Mouse (Mus musculus): ENCODE data around the gene Tpmt.
A peak's percentile ranks its signal among the peaks of the same experiment; 100 is the strongest.

Gene Tpmt

DNA sequence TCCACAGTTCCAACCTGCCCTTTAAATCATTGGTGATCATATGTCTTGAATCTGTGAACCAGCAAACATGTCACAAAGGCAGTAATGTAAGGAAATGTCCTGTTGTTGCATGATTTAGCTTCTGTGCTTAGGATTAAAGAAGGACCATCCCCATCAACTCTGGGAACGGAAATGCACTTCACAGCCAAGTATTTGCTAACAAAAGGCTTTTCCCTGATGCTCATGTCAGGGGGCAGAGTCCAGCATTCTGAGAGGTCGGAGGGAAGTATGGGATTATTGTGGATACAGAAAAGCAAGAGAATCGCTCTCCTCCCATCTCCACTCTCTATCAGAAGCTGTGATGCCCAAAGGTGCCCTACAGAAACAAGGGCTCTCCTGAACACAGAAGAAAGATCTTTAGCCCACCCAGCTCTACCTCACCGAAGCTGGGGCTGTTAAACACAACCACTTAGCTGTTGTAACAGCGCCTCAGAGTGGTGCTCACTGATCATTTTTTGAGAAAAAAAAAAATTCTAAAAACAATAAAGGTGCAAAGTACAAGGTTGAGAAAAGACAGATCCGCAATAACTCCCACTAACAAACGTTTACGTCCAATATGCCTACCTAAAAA lies 2.4 kb downstream of the Tpmt start:
- no peak for DNase-seq (ENCODE audit: extremely low spot score, low spot score)

DNA sequence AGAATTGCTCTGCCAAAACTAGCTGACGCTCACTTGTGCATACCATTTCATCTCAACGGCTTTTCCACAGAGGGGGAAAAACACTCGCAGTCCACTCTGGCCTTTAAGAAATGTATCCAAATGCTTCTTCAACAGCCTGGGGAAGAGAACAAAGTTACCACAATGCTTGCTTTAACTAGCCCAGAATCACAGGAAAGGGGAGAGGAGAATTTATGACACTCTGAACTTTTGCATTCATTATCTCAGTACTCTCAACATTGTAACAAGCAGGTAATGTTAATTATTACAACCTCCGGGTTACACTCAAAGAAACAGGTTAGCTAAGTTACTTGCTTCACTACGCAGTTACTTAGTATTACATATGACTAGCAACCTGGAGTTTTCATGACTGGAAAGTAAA lies 4.5 kb downstream of the Tpmt start:
- DNase-seq (ENCODE audit: extremely low spot score, low spot score), result no peak

DNA sequence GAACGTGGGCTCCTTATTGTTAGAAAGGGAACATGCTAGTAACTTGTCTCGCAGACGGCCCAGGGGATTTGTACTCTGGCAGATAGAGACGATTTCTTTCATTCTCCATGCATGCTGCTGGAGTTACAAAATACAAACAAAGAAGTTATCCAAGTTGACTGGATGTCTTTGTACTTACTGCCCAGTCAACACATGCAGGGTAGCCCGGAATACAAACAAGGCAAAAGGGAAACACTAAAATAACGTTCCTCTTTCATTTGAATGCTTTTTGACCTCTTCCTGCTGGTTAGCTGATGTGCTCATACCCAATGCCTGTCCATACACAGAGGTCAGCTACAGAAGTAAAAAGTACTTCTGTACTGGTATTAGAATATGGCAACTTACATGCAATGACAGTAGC lies 6.6 kb downstream of the Tpmt start:
- DNase-seq (ENCODE audit: extremely low spot score, low spot score), result no peak

DNA sequence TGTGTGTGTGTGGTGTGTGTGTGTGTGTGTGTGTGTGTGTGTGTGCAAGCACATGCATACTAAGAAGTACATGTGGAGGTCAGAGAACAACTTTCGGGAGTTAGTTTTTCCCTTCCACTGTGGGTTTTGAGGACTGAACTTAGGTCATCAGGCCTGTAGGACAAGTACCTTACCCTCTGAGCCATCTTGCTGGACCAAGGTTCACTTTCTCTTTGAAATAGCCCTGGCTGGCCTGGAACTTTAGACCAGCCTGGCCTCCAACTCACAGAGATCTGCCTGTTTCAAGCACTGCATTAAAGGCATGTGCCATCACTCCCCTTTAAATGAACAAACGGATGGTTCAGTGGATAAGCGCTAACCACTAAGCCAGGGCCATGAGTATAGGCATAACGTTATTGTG lies 10.9 kb downstream of the Tpmt start:
- no peak for DNase-seq (ENCODE audit: extremely low spot score, low spot score)

DNA sequence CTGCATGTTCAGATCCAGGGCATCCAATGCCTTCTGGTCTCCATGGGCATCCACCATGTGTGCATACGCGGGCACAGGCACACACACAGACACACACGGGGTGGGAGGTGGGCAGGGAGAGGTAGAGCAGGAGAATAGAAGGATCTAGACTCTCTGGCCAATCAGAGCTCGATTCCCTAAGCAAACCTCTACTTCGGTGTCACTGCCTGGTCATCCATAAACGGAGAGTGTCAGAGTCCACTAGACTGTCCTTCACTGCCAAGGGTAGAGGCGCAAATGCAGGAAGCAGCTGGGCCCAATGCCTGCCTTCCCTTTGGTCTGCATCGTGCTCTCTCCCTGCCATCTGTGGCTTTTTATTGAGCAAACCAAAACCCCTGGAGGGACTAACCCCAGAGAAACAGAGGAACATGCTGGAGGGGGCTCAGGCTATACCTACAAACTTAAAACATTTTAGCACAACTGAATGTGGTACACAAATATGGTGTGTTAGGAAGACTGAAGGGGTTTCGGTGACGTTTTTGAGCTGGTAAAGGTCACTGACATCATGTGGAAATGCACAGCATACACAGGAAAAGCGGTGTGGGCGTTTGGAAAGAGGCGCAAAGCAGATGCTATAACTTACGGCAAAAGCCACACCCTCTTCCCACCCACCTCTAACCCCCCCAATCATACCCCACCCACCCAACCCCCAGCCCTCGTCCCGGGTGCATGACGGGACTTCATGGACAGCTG lies 14.0 kb downstream of the Tpmt start:
- DNase-seq (ENCODE audit: extremely low spot score, low spot score), result no peak

DNA sequence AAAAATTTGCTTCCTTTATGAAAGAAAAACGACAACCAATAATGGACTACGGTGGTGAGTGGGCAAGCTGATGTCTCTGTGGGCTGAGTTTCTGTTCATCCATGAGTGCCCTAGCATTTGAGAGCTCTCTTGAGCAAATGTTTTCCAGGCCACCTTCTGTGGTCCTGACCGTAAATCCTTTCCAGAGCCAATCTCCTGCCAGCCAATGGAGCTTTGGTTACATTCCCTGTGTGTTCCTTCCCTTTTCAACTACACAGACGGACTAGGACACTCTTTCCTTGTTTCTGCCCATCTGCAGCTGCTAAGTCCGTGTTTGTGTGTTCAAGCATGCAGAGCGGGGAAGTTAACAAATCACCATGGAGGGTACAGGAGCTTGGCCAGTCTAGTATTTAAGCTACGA lies 23.7 kb downstream of the Tpmt start:
- no peak for DNase-seq (ENCODE audit: extremely low spot score, low spot score)

DNA sequence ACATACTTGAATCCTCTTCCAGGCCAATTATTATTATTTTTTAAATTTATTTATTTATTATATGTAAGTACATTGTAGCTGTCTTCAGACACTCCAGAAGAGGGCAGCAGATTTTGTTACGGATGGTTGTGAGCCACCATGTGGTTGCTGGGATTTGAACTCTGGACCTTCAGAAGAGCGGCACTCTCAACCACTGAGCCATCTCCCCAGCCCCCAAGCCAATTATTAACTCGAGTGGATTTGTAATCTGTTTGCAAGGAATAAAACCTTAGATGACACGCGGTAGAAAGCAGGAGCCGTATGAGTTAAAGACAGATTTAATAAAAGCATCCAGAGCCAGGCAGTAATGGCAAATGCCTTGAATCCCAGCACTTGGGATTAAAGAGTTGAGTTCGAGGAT lies 24.8 kb downstream of the Tpmt start:
- DNase-seq (ENCODE audit: extremely low spot score, low spot score), result no peak

DNA sequence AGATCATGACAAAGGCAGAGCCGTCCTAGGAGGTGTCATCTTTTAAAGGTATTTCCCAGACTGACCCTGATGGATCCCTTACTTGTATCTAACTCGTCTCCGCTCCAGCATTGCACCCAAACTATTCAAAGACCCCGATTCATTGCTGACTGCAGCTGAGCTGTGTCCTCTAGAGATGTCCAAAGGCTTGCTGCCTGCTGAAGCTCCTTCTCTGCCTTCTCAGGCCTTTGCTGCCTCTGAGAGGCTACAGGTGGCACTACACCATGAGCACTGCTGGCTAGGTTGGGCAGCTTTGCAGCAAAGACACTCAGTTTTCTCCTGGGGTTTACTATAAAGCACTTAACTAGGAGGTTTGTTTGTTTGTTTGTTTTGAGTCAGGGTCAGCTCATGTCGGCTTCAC lies 27.3 kb downstream of the Tpmt start:
- peak; percentile 32 for DNase-seq (ENCODE audit: extremely low spot score, low spot score)

DNA sequence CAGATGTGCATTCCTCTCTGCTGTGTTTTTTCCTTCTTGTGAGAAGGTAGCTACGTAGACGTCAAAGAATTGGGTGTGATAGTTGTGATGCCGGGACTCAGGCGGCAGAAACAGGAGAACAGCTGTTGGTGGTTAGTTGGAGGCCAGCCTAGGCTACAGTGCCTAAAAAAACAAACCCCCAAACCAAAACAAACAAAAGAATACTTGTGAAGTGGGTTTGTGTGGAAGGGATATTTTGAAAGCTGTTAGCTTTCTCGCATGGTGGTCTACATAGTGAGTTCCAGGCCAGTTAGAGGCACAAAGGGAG lies 29.4 kb downstream of the Tpmt start:
- DNase-seq (ENCODE audit: extremely low spot score, low spot score), result no peak

DNA sequence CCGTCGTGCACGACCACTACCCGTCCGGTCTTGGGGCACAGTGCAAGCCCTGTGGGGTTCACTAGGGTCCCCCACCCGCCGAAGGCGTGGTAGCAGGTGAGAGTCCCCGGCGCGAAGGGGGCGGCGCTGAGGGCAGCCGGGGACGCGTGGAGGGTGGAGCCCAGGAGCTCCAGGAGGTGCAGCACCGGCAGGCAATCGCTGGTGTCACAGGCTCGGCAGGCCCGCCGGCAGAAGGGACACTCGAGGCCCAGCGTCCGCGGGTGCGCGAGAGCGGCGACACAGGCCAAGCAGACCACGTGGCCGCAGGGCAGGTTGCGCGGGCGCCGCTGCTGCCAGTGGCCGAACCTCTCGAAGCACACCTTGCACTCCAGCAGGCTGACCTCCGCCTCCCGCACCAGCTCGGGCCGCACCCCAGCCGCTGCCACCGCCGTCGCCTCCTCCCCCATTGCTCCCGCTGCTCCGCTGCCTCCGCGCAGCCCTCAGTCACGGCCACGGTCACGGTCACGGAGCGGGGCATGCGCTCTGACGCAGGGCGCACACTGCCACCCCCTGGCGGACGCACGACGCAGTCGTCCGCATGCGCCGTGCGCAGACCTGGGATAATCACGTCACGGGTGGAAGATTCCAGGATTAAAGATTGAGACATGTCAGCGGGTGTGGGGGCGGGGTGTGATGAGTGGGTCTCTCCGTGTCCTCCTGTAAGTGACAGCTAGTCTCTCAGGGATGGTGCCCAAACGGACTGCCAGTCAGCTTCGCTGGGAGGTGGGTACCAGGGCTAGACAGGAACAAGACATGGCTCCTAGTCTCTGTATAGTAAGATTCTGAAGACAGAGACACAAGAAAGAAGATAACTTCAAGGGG lies 30.0 kb downstream of the Tpmt start, which contains the start of gene Nhlrc1:
Gene Nhlrc1, minus strand, starts transcription at position 517 of the 861 bp plus-strand sequence.
- DNase-seq (ENCODE audit: extremely low spot score, low spot score), result peak; percentile 74

DNA sequence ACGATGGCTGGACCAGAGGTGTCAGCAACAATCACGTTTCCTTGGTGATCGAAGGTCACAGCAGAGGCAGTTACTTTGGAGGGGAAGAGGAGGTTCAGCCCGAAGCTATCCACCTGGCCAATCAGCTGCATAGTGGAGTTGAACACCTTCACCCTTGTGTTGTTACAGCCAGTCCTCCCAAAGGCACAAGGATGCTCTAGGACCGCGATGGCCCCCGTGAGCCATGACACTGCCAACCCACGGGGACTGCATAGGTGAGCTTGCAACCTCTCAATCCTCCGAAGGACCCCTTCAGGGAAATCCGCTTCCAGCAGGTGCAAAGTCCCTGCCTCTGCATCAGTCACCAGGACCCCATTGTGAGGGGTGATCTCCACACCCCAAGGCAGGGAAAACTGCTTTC lies 30.8 kb downstream of the Tpmt start:
- DNase-seq (ENCODE audit: extremely low spot score, low spot score), result peak; percentile 22

DNA sequence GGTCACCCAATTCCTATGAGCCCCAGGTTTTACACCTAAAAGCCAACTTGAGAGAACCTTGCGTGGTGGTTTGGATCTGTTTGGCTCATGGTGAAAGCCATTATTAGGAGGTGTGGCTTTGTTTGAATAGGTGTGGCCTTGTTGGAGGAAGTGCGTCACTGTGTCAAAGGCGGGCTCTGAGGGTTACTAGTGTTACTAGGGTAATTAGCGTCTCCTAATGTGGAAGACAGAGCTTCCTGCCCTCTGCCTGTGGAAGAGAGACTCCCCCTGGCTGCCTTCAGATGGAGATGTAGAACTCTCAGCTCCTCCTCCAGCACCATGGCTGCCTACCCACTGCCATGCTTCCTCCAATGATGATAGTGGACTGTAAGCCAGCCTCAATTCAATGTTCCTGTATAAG lies 42.9 kb downstream of the Tpmt start:
- DNase-seq (ENCODE audit: extremely low spot score, low spot score), result no peak

DNA sequence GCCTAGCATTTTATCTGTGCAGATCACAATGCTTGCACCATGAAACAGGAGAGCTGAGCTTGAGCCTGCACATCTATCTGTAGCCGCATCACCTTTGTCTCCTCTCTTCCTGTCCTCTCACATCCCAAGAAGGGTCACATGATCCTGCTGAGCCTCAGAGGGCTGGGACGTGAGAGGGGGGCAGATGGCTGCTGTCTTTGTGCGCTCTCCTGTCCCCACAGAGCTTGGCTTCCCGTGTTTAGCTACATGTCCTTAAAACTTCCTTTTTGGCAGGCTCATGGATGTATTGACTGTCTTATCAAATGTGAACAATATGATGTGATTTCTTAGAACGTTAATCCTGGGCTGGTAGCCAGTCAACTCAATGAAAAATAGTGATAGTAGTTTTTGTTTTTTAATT lies 45.0 kb downstream of the Tpmt start:
- DNase-seq (ENCODE audit: extremely low spot score, low spot score), result no peak

DNA sequence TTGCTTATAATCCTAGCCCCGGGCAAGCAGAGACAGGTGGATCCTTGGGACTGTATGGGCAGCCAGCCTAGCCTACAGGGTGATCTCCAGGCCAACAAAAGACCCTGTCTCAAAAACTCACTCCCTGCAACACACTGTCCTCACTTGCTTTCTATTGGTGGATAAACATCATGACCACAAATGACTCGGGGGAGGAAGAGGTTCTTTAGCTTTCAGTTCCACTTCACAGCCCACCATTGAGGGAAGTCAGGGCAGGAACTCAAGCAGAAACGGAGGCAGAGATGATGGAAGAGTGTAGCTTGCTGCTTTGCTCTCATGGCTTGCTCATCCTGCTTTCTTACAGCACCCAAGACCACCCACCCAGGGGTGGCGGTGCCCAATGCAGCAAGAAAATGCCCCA lies 47.2 kb downstream of the Tpmt start:
- no peak for DNase-seq (ENCODE audit: extremely low spot score, low spot score)

DNA sequence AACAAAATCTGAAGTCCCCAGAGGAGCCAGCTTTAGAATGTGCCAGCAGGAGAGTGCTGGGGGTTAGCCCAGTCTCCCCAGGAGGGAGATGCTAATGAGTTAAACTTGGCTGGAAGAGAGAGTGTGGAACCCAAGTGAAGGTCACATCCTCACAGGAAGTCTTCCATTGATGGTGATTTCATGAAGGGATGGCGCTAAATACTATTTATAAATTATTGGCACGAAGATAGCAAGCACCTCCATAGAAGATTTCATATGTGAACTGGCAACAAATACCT lies 51.3 kb downstream of the Tpmt start:
- DNase-seq (ENCODE audit: extremely low spot score, low spot score), result no peak

DNA sequence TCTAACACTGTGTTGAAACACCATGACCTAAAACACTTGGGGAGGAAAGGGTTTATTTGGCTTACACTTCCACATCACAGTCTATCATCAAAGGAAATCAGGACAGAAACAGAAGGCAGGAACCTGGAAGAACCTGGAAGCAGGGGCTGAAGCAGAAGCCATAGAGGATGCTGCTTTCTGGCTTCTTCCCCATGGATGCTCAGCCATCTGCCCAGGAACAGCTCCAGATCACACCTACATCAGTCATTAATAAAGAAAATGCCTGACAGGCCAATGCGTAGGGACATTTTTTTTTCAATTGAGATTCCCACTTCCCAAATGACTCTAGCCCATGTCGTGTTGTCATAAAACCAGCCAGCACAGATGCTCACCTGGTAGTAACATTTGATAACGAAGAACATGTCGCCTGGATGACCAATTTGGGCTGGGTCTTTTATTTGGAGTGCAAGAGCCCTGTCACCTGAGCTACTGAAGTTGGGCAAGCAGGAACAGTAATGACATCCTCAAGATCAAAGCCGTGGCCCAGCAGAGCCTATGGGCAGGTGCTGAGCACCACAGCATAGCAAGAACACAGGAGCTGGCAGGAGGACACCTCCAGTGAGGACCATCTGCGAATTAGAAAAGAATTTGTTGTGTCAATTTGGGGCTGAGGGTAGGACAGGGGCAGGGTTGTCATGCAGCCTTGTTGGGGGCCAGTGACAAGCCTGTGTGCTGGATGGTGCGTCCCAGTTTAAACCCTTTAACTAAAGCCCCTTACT lies 51.8 kb downstream of the Tpmt start:
- DNase-seq (ENCODE audit: extremely low spot score, low spot score), result no peak

DNA sequence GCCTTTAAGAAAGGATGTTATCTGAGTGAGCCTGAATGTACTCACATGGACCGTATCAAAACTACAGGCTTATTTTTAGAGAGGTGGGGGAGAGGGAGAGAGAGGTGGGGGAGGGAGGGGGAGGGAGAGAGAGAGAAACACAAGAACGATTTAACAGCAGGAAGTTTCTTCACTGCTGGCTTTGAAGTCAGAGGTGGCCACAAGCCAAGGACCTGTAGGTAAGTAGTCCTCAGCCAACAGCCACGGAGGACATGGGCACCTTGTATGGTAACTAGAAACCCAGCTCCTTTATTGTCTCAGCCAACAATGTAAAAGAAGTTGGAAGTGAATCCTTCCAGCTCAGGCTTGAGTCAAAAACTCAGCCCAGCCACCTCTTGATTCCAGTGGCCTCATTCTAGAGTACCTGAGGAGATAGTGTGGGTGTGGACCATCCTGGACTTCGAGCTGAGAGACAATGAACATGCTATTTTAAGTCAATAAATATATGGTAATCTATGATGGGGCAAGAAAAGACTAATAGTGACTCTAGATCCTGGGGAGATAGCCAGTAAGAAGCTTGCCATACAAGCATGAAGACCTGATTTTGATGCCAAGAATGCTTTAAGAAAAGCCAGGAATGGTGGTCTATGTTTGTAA lies 54.0 kb downstream of the Tpmt start:
- no peak for DNase-seq (ENCODE audit: extremely low spot score, low spot score)

DNA sequence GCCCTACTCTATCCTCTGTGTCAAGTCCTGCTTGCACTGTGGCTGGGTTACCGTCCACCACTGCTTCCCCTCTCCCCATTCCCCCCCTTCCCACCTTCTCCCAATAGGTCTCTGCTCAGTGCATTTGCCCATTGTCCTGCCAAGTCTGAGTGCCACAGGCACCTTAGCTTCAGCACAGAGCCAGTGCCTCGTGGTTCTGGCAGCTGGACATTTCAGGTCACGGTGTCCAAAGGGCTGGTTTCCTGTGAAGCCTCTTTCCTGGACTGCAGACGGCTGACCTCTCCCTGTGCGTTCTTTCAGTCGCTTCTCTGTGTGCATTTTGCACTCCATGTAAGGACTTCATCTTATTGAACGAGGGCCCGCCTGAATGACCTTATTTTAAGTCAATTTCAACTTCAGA lies 56.6 kb downstream of the Tpmt start:
- no peak for DNase-seq (ENCODE audit: extremely low spot score, low spot score)

DNA sequence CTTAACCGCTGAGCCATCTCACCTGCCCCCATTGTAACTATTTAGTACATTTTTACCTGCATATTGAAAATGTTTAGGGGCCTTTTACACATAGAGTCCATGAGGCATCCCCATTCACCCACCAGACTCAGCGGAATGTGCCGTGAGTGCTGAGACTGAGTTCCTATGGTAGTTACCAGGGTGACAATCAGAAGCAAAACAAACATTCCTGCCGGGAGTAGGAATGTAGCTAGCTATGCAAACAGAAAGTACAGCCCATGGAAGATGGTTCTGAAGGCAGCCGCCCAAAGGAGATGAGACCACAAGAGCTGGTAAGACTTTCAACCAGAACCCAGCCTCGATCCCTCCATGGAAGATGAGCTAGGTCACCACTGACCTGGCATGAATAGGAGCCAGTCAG lies 58.3 kb downstream of the Tpmt start:
- DNase-seq (ENCODE audit: extremely low spot score, low spot score), result no peak

DNA sequence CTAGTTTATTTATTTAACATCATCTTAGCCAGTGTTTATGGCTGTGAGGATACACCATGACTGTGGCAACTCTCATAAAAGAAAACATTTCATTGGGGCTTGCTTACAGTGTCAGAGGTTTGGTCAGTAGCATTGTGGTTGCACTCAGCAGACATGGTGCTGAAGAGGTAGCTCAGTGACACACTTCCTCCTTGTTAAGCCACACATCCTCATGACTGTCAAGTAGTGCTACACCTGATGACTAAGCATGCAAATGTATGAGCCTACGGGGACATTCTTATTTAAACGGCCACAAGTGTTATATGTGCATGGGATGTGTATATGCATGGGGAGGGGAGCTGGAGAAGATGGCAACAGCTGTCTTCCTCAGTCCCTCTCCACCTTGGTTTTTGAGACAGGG lies 60.7 kb downstream of the Tpmt start:
- no peak for DNase-seq (ENCODE audit: extremely low spot score, low spot score)

DNA sequence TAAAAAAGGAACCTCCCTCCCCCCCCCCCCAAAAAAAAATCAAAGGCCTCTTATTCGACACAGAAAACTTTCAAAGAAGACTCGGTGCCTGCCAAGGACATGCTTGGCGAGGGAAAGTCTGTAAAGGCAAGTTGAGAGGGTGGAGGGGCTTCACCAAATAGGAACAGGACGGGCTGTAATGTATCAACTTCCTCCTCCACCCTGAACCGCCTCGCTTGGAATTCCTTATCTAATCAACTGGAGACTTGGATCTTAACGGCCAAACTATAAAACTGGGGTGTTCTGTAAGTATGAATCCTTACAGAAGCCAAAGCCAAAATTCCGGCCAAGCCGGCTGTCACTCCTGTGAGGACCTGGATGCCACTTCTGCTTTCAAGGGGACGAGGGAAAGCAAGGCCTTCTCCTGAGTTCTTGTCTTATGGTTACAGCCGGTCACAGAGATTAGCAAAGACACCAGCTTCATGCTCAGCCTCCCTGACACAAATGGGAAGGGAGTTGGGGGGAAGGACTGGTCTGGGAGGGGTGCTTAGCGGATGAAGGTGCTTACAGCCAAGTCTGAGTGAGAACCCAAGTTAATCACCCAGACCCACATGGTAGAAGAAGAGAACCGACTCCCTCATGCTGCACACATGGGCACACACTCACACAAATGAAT lies 64.6 kb downstream of the Tpmt start:
- no peak for DNase-seq (ENCODE audit: extremely low spot score, low spot score)
